Mouse (Mus musculus): ENCODE measurements at regions not wholly inside any gene's neighbourhood (a gene's known extent, or its start where the extent isn't known, plus 50 kb on each side); places are given as distances from the start of the nearest gene placed in this dataset.

DNA sequence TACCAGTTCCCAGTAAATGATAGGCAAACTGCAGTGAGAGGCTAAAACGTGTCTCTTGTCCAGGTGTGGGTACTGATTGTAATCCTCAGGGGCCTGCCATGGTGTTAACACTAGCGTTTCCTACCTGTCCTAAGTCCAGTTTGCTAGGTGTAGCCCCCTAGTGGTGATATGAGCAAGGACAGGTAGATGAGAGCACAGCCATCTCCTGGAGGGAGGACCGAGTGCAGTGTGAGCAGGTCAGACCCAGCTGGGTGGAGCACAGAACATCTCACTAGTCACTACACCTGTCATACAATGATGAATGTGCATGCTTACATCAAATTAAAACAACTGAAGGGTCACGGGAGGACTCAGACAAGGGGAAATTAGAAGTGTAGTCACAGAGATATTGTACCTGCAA lies 273.6 kb downstream of the Cd47 start:
- DNase-seq (ENCODE audit: low spot score in 2 of 2), result no peak
- intact Hi-C loops (cut with DNase I), result no loop called here

DNA sequence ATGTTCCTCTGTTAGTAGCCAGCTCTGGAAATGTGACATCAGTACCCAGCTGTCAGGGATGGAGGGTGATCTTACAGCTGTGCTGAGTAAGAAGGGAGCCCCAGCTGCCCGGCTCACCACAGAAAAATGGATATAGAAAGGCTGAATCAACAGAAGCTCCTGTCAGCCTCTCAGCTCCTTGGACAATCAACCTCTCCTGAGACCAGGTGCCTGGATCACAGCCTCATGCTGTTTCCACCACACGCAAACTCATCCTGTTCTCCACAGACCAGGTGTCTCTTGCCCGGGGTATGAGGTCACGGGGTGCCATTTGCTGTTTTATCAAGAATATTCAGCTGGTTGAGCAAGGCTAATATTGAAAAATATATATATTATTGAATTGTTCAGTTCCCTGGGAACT lies 275.3 kb downstream of the Cd47 start:
- intact Hi-C loops (cut with DNase I), result no loop called here
- DNase-seq (ENCODE audit: low spot score in 2 of 2), result no peak

DNA sequence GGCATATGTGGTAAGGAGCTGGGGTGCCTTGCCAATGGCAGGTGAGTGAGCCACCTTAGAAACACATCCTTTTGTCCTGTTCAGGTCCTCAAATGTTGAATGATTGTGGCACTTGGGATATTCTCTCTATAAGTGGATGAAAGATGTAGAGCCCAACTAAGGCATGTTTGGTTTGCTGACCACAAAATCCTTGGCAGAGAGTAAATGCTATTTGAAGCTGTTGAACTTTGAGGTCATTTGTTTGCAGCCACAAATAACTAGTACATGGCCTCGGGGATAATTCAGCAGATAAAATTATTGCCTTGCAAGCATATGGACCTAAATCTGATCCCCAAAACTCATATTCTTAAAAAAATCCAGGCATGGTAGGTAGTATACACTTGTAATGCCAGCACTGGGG lies 281.2 kb downstream of the Cd47 start:
- DNase-seq (ENCODE audit: low spot score in 2 of 2), result no peak
- intact Hi-C loops (cut with DNase I), result no loop called here

DNA sequence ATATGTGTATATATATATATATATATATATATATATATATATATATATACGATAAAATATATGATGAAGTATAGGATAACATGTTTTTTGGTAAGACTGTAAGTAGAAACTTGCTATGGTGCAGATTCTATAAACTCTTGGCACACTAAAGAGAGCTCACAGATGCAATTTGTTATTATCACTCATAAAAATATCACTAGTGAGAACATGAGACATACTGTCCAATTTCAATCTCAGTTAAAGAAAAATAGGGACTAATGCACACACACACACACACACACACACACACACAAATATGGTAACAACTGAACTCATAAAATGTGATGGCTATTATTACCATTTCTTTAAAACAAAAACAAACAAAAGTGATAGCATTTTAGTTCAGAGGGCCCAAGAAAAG lies 292.0 kb downstream of the Cd47 start:
- intact Hi-C loops (cut with DNase I), result no loop called here
- no peak for DNase-seq (ENCODE audit: low spot score in 2 of 2)

DNA sequence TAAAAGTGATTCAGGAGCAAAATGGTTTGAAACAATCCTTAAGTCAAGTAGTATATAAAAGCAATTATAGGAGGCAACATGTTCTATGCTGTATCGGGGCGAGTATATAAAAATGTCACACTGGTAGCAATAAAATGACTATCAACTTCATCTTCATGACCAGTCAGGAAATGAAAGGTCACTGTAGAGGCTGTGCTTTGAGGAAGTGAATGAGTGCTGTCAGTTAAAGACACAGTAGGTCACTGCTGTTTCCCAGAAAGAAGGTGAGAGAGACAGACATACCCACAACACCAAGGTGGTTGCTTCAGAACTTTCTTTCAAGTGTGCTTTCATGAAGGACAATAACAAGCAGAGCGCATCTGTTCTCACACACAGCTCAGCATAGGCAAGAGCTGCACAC lies 292.4 kb downstream of the Cd47 start:
- intact Hi-C loops (cut with DNase I), result no loop called here
- DNase-seq (ENCODE audit: low spot score in 2 of 2), result no peak

DNA sequence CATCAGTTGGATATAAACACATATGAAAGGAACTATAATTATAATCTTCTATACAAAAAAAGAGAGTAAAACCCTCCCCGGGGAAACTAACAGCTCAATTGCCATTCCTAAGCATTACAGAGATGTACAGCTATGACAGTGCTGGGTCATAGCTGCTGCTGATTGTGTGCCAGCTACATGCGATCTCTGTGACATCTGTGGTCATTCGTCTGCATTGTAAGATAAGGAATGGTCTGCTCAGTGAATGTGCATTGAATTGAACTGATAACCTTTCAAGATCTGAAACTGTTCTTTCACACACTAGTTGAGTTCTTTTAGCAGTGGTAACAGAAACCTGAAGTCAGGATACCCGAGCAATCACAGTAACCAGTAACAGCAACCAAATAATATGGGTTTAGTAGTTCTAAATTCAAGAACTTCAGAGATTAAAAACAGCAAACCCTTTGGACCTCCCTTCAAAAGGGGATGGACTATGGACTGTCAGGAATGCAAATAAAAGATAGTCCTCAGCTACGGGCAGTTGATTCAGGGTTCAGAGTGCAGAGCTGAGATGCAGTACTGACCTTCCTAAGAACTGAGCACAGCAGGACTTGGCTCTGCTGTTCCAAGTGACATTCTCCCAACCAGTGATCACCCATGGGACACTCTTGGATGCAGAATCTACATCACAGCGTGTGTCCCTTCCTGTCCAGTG lies 295.7 kb downstream of the Cd47 start:
- intact Hi-C loops (cut with DNase I), result no loop called here
- DNase-seq (ENCODE audit: low spot score in 2 of 2), result no peak

DNA sequence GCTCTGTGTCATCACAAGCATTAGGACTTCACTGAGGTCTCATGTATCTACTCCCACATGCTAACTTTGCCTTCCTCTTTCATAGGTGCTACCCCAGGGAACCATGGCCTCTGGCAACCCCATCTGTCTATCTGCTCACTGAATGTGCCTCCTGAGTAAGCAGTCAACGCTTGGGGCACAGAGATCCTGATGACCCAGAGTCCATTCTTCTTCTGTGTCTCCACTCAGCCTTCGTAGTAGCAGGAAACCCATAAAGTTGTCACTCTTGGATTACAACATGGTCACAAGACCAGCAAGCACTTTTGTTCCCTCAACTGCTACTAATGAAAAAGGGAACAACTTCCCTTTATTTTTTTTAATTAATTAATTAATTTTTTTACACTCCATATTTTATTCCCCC lies 296.2 kb downstream of the Cd47 start:
- intact Hi-C loops (cut with DNase I), result no loop called here
- DNase-seq (ENCODE audit: low spot score in 2 of 2), result no peak

DNA sequence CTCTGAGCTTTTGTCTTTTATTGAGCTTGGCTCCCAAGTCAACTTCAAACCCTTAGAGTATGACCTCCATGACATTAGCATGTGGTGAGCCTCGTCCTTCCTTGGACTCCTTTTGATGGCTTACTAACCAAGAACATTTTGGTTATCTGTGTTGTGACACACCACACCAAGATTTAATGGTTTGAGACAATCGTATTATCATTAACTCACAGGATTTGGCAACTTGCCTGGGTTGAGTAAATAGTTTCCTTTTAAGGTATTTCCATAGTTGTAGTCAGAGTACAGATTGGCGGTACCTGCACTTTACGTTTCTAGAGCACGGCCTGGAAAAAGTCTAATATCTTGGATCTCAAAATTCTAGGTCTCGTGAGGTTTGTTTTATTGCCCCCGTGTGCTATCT lies 303.0 kb downstream of the Cd47 start:
- intact Hi-C loops (cut with DNase I), result no loop called here
- no peak for DNase-seq (ENCODE audit: low spot score in 2 of 2)

DNA sequence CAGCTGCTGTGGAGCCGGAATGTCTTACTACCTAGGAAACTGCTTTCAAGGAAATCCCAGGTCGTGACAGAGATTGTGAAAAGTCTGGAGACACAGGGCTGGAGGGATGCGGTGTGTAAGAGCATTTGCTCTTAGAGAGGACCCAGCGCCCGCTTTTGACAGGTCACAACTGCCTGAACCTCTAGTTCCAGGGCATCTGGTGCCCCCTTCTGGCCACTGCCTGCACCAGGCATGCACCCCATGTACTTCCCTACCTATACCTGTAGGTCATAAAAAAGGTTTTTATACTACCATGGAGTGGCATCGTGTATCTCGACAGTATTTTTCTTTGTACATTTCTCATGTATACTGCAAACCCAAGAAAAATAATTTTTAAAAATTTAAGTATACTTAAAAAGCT lies 314.0 kb downstream of the Bbx start:
- intact Hi-C loops (cut with DNase I), result no loop called here
- no peak for DNase-seq (ENCODE audit: low spot score in 2 of 2)

DNA sequence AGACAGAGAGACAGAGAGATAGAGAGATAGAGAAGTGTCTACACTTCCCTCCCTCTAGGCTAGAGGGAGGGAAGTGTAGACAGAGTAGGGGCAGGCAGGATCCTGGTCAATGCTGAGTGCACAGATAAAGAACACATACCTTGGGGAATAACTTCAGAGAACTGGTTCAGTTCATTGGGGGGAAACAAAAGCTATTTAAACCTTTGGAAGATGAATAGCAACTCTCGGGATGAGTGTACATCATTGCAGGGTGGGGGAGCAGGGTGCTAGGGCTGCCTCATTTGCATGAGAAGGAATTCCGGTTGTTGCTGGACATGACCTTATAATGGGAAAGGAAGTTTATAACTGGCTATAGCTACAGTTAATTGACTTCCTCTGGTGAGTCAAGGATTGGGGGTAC lies 309.7 kb downstream of the Bbx start:
- no peak for DNase-seq (ENCODE audit: low spot score in 2 of 2)
- intact Hi-C loops (cut with DNase I), result no loop called here

DNA sequence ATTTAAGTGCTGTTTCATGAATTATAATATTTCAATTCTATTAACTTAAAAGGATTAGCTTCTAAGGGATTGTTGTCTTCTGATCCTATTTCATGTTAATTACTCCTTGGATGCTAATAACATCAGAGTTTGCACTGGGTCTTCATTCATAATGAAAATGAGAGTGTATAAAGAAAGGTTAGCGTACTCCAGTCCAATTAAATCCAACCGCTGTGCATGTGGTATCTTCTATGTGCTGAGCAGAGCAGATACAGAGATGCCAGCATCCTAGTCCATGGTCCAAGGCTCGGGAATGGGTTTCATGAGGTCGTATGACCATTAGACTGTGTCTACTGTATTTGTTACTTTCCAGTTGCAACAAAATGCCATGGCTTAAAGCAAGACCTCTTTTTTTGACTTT lies 307.5 kb downstream of the Bbx start:
- DNase-seq (ENCODE audit: low spot score in 2 of 2), result no peak
- intact Hi-C loops (cut with DNase I), result no loop called here

DNA sequence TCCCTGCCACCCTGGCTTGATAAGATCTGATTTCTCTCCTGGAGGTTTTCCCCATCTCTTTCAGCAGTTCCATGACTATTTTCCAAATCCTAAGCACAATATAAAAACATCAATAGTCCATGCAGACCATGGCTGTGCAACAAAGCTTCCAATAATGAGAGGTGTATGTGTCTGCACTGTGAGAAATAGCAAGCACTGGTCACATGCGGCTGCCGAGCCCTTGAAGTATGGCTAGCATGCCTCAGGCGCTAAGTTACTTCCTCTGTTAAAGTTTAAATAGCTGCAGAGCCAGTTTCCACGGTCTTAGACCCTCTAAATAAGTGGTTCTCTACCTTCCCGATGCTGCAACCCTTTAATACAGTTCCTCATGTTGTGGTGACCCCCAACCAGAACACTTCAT lies 306.6 kb downstream of the Bbx start:
- intact Hi-C loops (cut with DNase I), result no loop called here
- DNase-seq (ENCODE audit: low spot score in 2 of 2), result no peak

DNA sequence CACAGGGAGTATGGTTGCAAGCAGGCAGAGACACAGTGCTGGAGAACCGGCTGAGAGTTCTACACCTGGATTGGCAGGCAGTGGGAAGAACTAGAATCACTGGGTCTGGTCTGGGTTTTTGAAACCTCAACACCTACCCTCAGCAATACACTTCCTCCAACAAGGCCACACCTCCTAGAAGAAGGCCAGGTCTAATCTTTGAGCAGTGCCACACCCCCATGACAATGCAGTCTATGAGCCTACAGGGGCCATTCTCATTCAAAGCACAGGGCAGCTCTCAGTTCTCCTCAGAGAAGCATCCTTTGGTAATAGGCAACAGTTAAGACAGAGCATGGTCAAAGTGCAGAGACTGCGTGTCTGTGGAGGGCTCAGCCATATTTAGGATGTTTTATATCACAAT lies 300.8 kb downstream of the Bbx start:
- intact Hi-C loops (cut with DNase I), result no loop called here

More for the DNA sequence above, 300.8 kb downstream of the Bbx start:
- DNase-seq (ENCODE audit: low spot score in 2 of 2), result no peak
